Comparison of ENCODE assay signal across 8 mouse cellular contexts in the genomic region with DNA sequence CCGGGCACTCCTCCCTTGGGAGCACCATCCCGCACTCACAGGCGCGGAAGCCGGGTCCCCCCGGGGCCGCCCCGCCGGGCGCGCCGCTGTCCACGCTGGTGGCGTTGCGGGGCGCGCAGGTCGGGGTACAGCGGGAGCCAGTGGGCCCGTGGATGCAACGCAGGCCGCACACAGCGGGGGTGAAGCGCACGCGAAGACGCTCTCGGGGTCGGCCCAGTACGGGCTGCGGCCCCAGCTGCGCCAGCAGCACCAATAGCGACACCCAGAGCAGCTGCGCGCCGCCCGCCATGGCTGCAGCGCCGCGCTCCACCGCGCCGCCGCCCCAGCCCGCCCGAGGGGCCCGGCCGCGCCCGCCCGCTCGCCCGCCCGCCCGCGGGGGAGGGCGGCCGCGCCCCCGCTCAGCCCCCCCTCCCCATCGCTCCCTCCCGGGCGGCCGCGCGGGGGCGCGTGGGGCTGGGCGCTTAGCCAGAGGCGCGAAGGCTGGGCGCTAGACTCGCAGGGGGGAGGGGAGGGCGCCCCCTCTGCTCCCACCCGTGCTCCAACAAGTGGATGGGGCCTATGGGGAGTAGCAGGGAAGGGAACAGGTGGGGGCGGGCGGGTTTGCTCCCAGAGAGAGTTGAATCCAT. TPM values are rescaled to one million over a fixed set of nuclear protein-coding genes. Genes with fewer than 3 reads are reported as not detected.
DNase-seq lines count a peak whose midpoint lies in the region; ATAC-seq and TF ChIP-seq lines count a peak whose summit lies in the region.

No protein-coding gene starts in this region.

- H3K9me3 ChIP-seq in E14TG2a.4 (ENCODE audit: low read length) = no peaks in the 10 kb centered on the region
- no peaks in the 10 kb centered on the region for H3K9me3 ChIP-seq in forebrain, embryonic 16.5 days (ENCODE audit: control insufficient read depth, low read length)
- H3K9me3 ChIP-seq in intestine, postnatal 0 days (ENCODE audit: control insufficient read depth) = no peaks in the 10 kb centered on the region
- no peaks in the 10 kb centered on the region for H3K9me3 ChIP-seq in midbrain, embryonic 12.5 days

- peak overlapping the region; percentile 89 for H3K4me2 ChIP-seq in forebrain, embryonic 16.5 days (ENCODE audit: low read length)
- peak overlapping the region; percentile 82 for H3K4me2 ChIP-seq in intestine, postnatal 0 days (replicated peaks; ENCODE audit: low read depth)
- H3K4me2 ChIP-seq in midbrain, embryonic 12.5 days (replicated peaks) = peak overlapping the region; percentile 82

- peak; percentile 40 to 43 for DNase-seq in cerebellum, postnatal 10 days
- no peak for DNase-seq in cerebellum, postnatal 36 days
- no peak for DNase-seq in right cerebral cortex, postnatal 36 days (ENCODE audit: low spot score in 2 of 2)
- no peak for DNase-seq in cerebellum, adult 8-10 months

- no peak for ATAC-seq in forebrain, embryonic 16.5 days
- no peak for ATAC-seq in intestine, postnatal 0 days
- no peak for ATAC-seq in midbrain, embryonic 12.5 days (ENCODE audit: low FRiP score, low read depth)

- WGBS in forebrain, embryonic 16.5 days = under 1% methylated on average over 52 of the region's 77 CpGs
- WGBS in intestine, postnatal 0 days = under 1% methylated on average over 64 of the region's 77 CpGs
- under 1% methylated on average over 35 of the region's 77 CpGs for WGBS in midbrain, embryonic 12.5 days

- H3K4me3 ChIP-seq in E14TG2a.4 (replicated peaks; ENCODE audit: low read length) = peak overlapping the region; percentile 85
- peak overlapping the region; percentile 48 for H3K4me3 ChIP-seq in forebrain, embryonic 16.5 days (replicated peaks; ENCODE audit: low read length)
- H3K4me3 ChIP-seq in intestine, postnatal 0 days (ENCODE audit: low read depth, low read length) = peak overlapping the region; percentile 58
- H3K4me3 ChIP-seq in midbrain, embryonic 12.5 days = peak overlapping the region; percentile 47

- peak overlapping the region; percentile 58 for H3K9ac ChIP-seq in forebrain, embryonic 16.5 days (replicated peaks; ENCODE audit: low read depth, low read length)
- peak overlapping the region; percentile 55 for H3K9ac ChIP-seq in intestine, postnatal 0 days (ENCODE audit: low read depth, low read length)
- peak overlapping the region; percentile 55 for H3K9ac ChIP-seq in midbrain, embryonic 12.5 days (replicated peaks)

- peaks cover 76% of the 10 kb centered on the region for H3K4me1 ChIP-seq in E14TG2a.4 (replicated peaks; ENCODE audit: low read depth, low read length)
- H3K4me1 ChIP-seq in forebrain, embryonic 16.5 days (replicated peaks; ENCODE audit: control insufficient read depth, insufficient read depth, low read length) = peaks cover 62% of the 10 kb centered on the region
- H3K4me1 ChIP-seq in intestine, postnatal 0 days (replicated peaks; ENCODE audit: control insufficient read depth, insufficient read depth, low read length) = peaks cover 8% of the 10 kb centered on the region; the same call in 1 of the 2 replicates
- H3K4me1 ChIP-seq in midbrain, embryonic 12.5 days = peaks cover 58% of the 10 kb centered on the region

- TF ChIP-seq CTCF in E14TG2a.4 (conservative IDR thresholded peaks at IDR 0.05; ENCODE audit: low read length) = no peak
- TF ChIP-seq CTCF in intestine, postnatal 0 days (IDR thresholded peaks at IDR 0.05; ENCODE audit: low read depth) = peak; percentile 24

- no peak overlapping the region for H3K27ac ChIP-seq in forebrain, embryonic 16.5 days (ENCODE audit: low read length)
- H3K27ac ChIP-seq in intestine, postnatal 0 days (ENCODE audit: low read depth, low read length) = peak overlapping the region; percentile 61; the same call in 1 of the 2 replicates
- H3K27ac ChIP-seq in midbrain, embryonic 12.5 days (replicated peaks) = no peak overlapping the region

- 0 out of 2 replicates have a peak, but pooled peaks cover 4% of the 10 kb centered on the region for H3K36me3 ChIP-seq in E14TG2a.4 (ENCODE audit: insufficient read depth, low read length)
- no peaks in the 10 kb centered on the region for H3K36me3 ChIP-seq in forebrain, embryonic 16.5 days (ENCODE audit: control insufficient read depth, insufficient read depth)
- H3K36me3 ChIP-seq in intestine, postnatal 0 days (ENCODE audit: control insufficient read depth, insufficient read depth) = no peaks in the 10 kb centered on the region
- no peaks in the 10 kb centered on the region for H3K36me3 ChIP-seq in midbrain, embryonic 12.5 days

- H3K27me3 ChIP-seq in E14TG2a.4 (ENCODE audit: insufficient read depth, low read length) = peaks cover 3% of the 10 kb centered on the region; the same call in 1 of the 2 replicates
- H3K27me3 ChIP-seq in forebrain, embryonic 16.5 days (replicated peaks; ENCODE audit: control insufficient read depth, insufficient read depth, low read length) = peaks cover 66% of the 10 kb centered on the region
- H3K27me3 ChIP-seq in intestine, postnatal 0 days (replicated peaks; ENCODE audit: control insufficient read depth, insufficient read depth, low read length) = peaks cover 82% of the 10 kb centered on the region
- H3K27me3 ChIP-seq in midbrain, embryonic 12.5 days = peaks cover 98% of the 10 kb centered on the region

RNA-seq across cellular contexts. Expression of gene Ltbp4, which starts 4.1 kb away (rescaled TPM):
- 13.3 and 18.2 TPM in 2 replicates for polyA plus RNA-seq in forebrain, embryonic 16.5 days (2015; fragmentation: Nextera tagmentation; extraction: Ambion mirVana)
- polyA plus RNA-seq in intestine, postnatal 0 days (2015; fragmentation: Nextera tagmentation; extraction: Ambion mirVana) = 40.7 and 43.7 TPM in 2 replicates
- 10.1 and 10.2 TPM in 2 replicates for polyA plus RNA-seq in midbrain, embryonic 12.5 days (2016; fragmentation: Nextera tagmentation; extraction: Ambion mirVana)

RNA-seq across cellular contexts. Expression of gene Shkbp1, which starts 22.4 kb away (rescaled TPM):
- 88.1 and 95.5 TPM in 2 replicates for polyA plus RNA-seq in forebrain, embryonic 16.5 days (2015; fragmentation: Nextera tagmentation; extraction: Ambion mirVana)
- polyA plus RNA-seq in intestine, postnatal 0 days (2015; fragmentation: Nextera tagmentation; extraction: Ambion mirVana) = 26.9 and 29.1 TPM in 2 replicates
- polyA plus RNA-seq in midbrain, embryonic 12.5 days (2016; fragmentation: Nextera tagmentation; extraction: Ambion mirVana) = 77.3 and 78.1 TPM in 2 replicates

RNA-seq across cellular contexts. Expression of gene Gm20479, which starts 23.8 kb away (rescaled TPM):
- polyA plus RNA-seq in forebrain, embryonic 16.5 days (2015; fragmentation: Nextera tagmentation; extraction: Ambion mirVana) = not detected in 2 replicates
- polyA plus RNA-seq in intestine, postnatal 0 days (2015; fragmentation: Nextera tagmentation; extraction: Ambion mirVana) = 0.61 and 0.72 TPM in 2 replicates
- polyA plus RNA-seq in midbrain, embryonic 12.5 days (2016; fragmentation: Nextera tagmentation; extraction: Ambion mirVana) = 0.87 TPM in 1 of 2 replicates, not detected in the other

Comparison
In these comparisons a context has a peak if more than half of its experiments do, and no peak if none do; other contexts are left out.
1. DNase-seq: peak in cerebellum, postnatal 10 days (2 of 2); none in cerebellum, postnatal 36 days (0 of 2), right cerebral cortex, postnatal 36 days (0 of 2) and cerebellum, adult 8-10 months (single experiment).
2. Peak in every context shown above with its lines, with median percentiles within 50 percentile points of each other: H3K4me3 ChIP-seq, H3K4me2 ChIP-seq and H3K9ac ChIP-seq.